Mouse (Mus musculus) stomach, embryonic 15.5 days (tissue): ENCODE data around the gene Chst11. TPM values are rescaled to one million over a fixed set of nuclear protein-coding genes. Genes with fewer than 3 reads are reported as not detected.

Experiments used
- ATAC-seq: fragments of 200-750 bp; cut with Nextera tagmentation; 2 replicates; pipeline ENCODE4 v1.8.0; 2017; ENCODE audit warnings: low read depth, moderate number of reproducible peaks, moderate TSS enrichment; ENCODE audit not compliant: insufficient read depth, low FRiP score
- H3K27ac ChIP-seq: fragments of 300-500 bp; sonication (generic); 2 replicates; pipeline ENCODE4 v1.5.1; 2015; ENCODE audit warnings: mild to moderate bottlenecking, inconsistent platforms
- H3K27me3 ChIP-seq: fragments of 300-500 bp; sonication (generic); replicated peaks from 2 replicates; pipeline ENCODE4 v1.6.1; 2015; ENCODE audit warnings: inconsistent platforms
- H3K36me3 ChIP-seq: fragments of 300-500 bp; sonication (generic); 2 replicates; pipeline ENCODE4 v1.6.1; 2015; ENCODE audit warnings: inconsistent platforms
- H3K4me1 ChIP-seq: fragments of 300-500 bp; sonication (generic); 2 replicates; pipeline ENCODE4 v1.6.1; 2015; ENCODE audit warnings: inconsistent platforms
- H3K4me2 ChIP-seq: fragments of 300-500 bp; sonication (generic); 2 replicates; pipeline ENCODE4 v1.6.1; 2015; ENCODE audit warnings: mild to moderate bottlenecking, inconsistent platforms
- H3K4me3 ChIP-seq: fragments of 300-500 bp; sonication (generic); replicated peaks from 2 replicates; pipeline ENCODE4 v1.5.1; 2015; ENCODE audit warnings: inconsistent platforms
- H3K9ac ChIP-seq: fragments of 300-500 bp; sonication (generic); 2 replicates; pipeline ENCODE4 v1.6.1; 2015; ENCODE audit warnings: inconsistent platforms
- H3K9me3 ChIP-seq: fragments of 300-500 bp; sonication (generic); 2 replicates; pipeline ENCODE4 v1.6.1; 2016; ENCODE audit warnings: inconsistent platforms
- WGBS: fragments of 180-500 bp; shearing (Covaris S2); methylation state at CpG from one replicate; pipeline ENCODE4 v1.1.7; 2015; 5-methylcytosine and 5-hydroxymethylcytosine counted together
- polyA plus RNA-seq: library from polyadenylated mRNA; unstranded; fragments of >200 nt; fragmentation: Nextera tagmentation; extraction: Ambion mirVana; gene quantifications from 2 replicates; pipeline ENCODE4 v1.2.1, GENCODE M21; 2015

Chst11 gene
- polyA plus RNA-seq: 1.2 and 1.4 TPM in 2 replicates

DNA sequence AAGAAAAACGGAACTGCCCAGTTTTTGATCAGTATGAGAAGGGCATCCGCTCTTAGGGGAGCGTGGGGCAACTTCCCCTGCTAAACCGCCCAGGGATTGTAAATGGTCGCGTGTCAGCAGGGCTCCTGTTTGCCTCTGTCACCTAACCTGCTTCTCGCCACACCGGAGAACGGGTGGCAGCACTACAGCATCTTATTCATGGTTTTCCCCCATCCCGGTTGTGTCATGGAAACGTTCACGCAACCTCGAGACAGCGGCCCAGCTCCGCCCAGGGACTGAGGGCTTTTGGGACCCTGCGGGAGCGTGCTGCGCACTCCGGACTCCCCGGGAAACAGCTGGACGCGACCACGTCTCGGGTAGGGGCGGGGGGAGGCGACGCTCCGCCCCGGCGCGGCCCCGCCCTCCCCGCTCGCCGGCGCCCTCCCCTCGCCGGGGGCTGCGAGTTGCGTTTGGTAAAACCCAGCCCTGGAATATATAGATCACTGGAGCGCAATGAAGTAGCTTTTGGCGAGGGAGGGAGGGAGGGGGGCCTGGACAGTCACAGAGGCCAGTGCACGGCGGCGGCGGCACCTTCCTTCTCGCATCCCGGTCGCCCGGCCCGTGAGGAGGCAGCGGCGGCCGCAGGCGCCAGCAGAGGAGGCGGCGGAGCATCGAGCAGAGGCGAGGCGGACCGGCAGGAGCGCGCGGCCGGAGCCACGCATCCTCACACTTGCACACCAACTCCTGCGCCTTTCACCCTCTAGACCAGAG is at the start of gene Chst11:
Gene Chst11, plus strand, starts transcription at position 549 of the 750 bp plus-strand sequence.
- H3K27ac ChIP-seq: peak within 1 kb of the TSS; percentile 77
- H3K4me3 ChIP-seq: peak within 1 kb of the TSS; percentile 75
- under 1% methylated on average over 55 of the region's 67 CpGs for WGBS
- H3K9me3 ChIP-seq: no peaks in the 10 kb centered on the region
- H3K4me1 ChIP-seq: peaks cover 34% of the 10 kb centered on the region
- H3K4me2 ChIP-seq: peak within 1 kb of the TSS; percentile 98
- no peaks in the 10 kb centered on the region for H3K36me3 ChIP-seq
- peak; percentile 85 for ATAC-seq
- H3K9ac ChIP-seq: peak within 1 kb of the TSS; percentile 57
- 0 out of 2 replicates have a peak, but pooled peaks cover 7% of the 10 kb centered on the region for H3K27me3 ChIP-seq

- Histone ChIP-seq H3K27me3 (no peaks in the 10 kb centered on the region), H3K9me3 (no peaks in the 10 kb centered on the region), H3K4me3 (no peak overlapping the region), H3K4me2 (no peak overlapping the region), H3K4me1 (no peaks in the 10 kb centered on the region), H3K27ac (no peak overlapping the region), H3K36me3 (no peaks in the 10 kb centered on the region), H3K9ac (no peak overlapping the region)
- WGBS: 82% methylated on average over 6 of the region's 6 CpGs
- ATAC-seq: no peak
Measured at GRCm38 (mm10) chr10:82935774-82936173, 49.5 kb upstream of the Chst11 start.

DNA sequence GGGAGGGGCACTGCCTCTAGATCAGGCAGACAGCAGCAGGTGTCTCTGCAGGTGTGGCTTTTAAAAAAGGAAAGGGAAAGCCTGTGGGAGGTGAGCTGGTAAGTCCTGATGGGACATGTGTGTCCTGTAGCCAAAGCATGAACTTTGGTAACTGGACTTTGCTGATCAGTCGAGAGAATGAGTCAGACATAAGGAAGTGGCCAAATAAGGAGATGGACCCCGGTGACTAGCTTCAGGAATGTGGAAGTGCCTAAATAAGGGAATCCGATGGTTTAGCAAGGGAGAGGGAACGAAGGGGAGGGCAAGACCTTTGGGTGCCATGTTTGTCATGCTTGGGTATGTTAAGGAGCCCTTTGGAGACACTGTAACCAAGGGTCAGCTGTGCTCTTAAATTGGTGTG is 31.9 kb upstream of the Chst11 start:
- H3K27ac ChIP-seq: no peak overlapping the region
- no peak overlapping the region for H3K4me3 ChIP-seq
- no peaks in the 10 kb centered on the region for H3K27me3 ChIP-seq
- H3K4me1 ChIP-seq: no peaks in the 10 kb centered on the region
- no peaks in the 10 kb centered on the region for H3K9me3 ChIP-seq
- H3K4me2 ChIP-seq: no peak overlapping the region
- no peak overlapping the region for H3K9ac ChIP-seq
- no peaks in the 10 kb centered on the region for H3K36me3 ChIP-seq
- no peak for ATAC-seq
- 75% methylated on average over 4 of the region's 4 CpGs for WGBS

DNA sequence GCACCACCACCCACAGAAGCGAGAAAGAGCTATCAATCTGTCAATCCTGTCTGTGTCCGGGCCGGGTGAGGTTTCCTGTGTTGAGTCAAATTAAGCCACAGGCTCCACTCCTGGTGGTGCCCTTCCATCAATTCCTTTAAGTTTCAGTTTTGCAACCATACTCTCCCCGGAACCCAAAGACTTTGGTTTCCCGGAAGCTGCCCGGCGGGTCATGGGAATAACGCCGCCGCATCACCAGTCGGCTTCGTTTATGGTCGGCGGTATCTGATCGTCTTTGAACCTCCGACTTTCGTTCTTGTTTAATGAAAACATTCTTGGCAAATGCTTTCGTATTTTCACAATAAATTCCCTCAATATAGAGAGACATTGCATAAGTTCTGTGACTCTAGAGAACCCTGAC is 30.2 kb upstream of the Chst11 start:
- Histone ChIP-seq H3K4me1 (no peaks in the 10 kb centered on the region), H3K27me3 (no peaks in the 10 kb centered on the region), H3K9ac (no peak overlapping the region), H3K4me3 (no peak overlapping the region), H3K36me3 (no peaks in the 10 kb centered on the region), H3K9me3 (no peaks in the 10 kb centered on the region), H3K27ac (no peak overlapping the region), H3K4me2 (no peak overlapping the region)
- 89% methylated on average over 18 of the region's 18 CpGs for WGBS
- ATAC-seq: peak; percentile 39; the same call in 1 of the 2 replicates

DNA sequence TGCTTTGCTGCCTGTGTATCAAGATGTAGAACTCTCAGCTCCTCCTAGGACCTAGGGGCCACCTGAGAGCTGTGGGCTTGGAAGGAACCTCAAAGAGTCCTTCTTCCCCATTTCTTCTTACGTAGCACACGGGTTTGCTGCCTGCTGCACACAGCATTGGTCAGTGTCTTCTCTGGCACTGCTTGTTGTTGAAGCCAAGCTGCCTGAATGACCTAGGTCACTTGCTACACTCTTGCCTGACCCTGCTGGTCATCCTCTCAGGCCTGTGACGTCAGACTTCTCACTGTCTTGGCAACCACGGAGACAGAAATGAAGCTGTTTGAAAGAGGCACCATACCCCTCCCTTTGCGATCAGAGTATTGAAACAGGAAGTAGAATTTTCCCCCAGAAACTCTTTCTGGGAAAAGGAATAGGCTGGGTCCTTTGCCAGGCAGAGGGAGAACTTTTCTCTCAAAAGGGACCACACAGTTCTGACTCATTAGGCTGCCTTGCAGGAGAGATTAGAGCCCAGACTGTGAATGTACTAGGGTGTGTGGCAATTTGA is 27.0 kb upstream of the Chst11 start:
- Histone ChIP-seq H3K9me3 (no peaks in the 10 kb centered on the region), H3K9ac (no peak overlapping the region), H3K36me3 (no peaks in the 10 kb centered on the region), H3K4me3 (no peak overlapping the region), H3K4me1 (no peaks in the 10 kb centered on the region), H3K27me3 (no peaks in the 10 kb centered on the region), H3K4me2 (no peak overlapping the region), H3K27ac (no peak overlapping the region)
- ATAC-seq: no peak
- 59% methylated on average over 5 of the region's 5 CpGs for WGBS

GRCm38 (mm10) chr10:82959316-82959715 is 26.0 kb upstream of the Chst11 start:
- H3K4me2 ChIP-seq: no peak overlapping the region
- H3K9me3 ChIP-seq: no peaks in the 10 kb centered on the region
- H3K9ac ChIP-seq: no peak overlapping the region
- H3K27me3 ChIP-seq: no peaks in the 10 kb centered on the region
- H3K4me1 ChIP-seq: no peaks in the 10 kb centered on the region
- no peaks in the 10 kb centered on the region for H3K36me3 ChIP-seq
- H3K4me3 ChIP-seq: no peak overlapping the region
- ATAC-seq: no peak
- H3K27ac ChIP-seq: no peak overlapping the region

- Histone ChIP-seq H3K9ac (no peak overlapping the region), H3K4me1 (no peaks in the 10 kb centered on the region), H3K27ac (no peak overlapping the region), H3K36me3 (no peaks in the 10 kb centered on the region), H3K4me2 (no peak overlapping the region), H3K27me3 (no peaks in the 10 kb centered on the region), H3K4me3 (no peak overlapping the region), H3K9me3 (no peaks in the 10 kb centered on the region)
- WGBS: 44% methylated on average over 7 of the region's 7 CpGs
- ATAC-seq: peak; percentile 79; the same call in 1 of the 2 replicates
Measured at GRCm38 (mm10) chr10:82961302-82961701, 24.0 kb upstream of the Chst11 start.

GRCm38 (mm10) chr10:82962018-82962417 is 23.3 kb upstream of the Chst11 start:
- Histone ChIP-seq H3K27ac (no peak overlapping the region), H3K4me2 (no peak overlapping the region), H3K27me3 (no peaks in the 10 kb centered on the region), H3K4me3 (no peak overlapping the region), H3K9me3 (no peaks in the 10 kb centered on the region), H3K9ac (no peak overlapping the region), H3K36me3 (no peaks in the 10 kb centered on the region), H3K4me1 (no peaks in the 10 kb centered on the region)
- ATAC-seq: no peak
- 82% methylated on average over 4 of the region's 4 CpGs for WGBS

DNA sequence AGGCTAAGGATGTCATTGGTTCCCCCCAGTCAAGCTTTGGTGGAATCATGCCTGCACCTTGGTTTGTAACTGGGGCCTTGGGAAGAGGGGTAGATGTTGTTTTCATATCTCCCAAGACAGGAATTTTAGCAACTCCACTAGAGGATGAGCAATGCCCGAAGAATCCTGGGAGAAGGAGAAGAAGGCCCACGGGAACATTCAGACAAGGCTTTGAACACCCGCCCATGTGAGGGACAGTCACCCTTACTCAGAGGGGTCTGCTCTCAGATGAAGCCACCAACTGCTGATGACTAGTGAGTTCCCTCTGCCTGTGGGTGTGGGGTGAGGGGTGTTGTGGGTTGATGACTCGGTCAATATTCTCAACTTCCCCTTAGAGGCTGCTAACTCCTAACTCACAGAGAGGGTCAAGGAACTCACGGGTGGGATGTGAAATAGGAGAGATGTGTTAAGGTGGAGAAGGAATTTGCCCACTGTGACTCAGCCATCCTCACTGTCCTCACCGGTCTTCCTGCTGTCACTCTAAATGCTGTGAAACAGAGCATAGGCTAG is 22.8 kb upstream of the Chst11 start:
- 74% methylated on average over 6 of the region's 6 CpGs for WGBS
- Histone ChIP-seq H3K9ac (no peak overlapping the region), H3K27ac (no peak overlapping the region), H3K9me3 (no peaks in the 10 kb centered on the region), H3K4me3 (no peak overlapping the region), H3K4me2 (no peak overlapping the region), H3K4me1 (no peaks in the 10 kb centered on the region), H3K36me3 (no peaks in the 10 kb centered on the region), H3K27me3 (no peaks in the 10 kb centered on the region)
- no peak for ATAC-seq

- no peak overlapping the region for H3K9ac ChIP-seq
- H3K27me3 ChIP-seq: no peaks in the 10 kb centered on the region
- no peaks in the 10 kb centered on the region for H3K4me1 ChIP-seq
- no peak overlapping the region for H3K4me3 ChIP-seq
- 68% methylated on average over 7 of the region's 7 CpGs for WGBS
- ATAC-seq: no peak
- no peak overlapping the region for H3K27ac ChIP-seq
- no peaks in the 10 kb centered on the region for H3K36me3 ChIP-seq
- no peaks in the 10 kb centered on the region for H3K9me3 ChIP-seq
- H3K4me2 ChIP-seq: no peak overlapping the region
Measured at GRCm38 (mm10) chr10:82964491-82964890, 20.8 kb upstream of the Chst11 start.

DNA sequence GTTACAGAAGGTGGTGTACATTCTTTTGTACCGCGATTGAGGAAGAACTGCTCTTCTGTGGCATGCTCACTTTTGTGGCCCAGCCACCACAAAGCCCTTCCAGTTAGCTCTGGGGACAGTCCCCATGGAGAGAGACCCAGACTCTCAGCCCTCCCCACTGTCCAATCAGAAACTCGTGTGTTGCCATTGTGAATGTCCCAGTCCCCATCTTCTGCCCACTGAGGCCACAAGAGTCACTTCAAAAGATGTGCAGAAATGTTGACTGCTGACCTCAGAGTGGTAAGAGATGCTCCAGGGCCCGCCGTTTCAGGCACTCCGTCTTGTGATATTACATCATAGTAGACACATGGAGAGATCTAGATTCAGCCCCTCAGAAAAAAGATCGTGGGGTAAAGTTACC is 18.6 kb upstream of the Chst11 start:
- no peaks in the 10 kb centered on the region for H3K27me3 ChIP-seq
- no peaks in the 10 kb centered on the region for H3K9me3 ChIP-seq
- no peak overlapping the region for H3K9ac ChIP-seq
- ATAC-seq: no peak
- no peak overlapping the region for H3K4me2 ChIP-seq
- no peaks in the 10 kb centered on the region for H3K36me3 ChIP-seq
- no peak overlapping the region for H3K4me3 ChIP-seq
- H3K4me1 ChIP-seq: no peaks in the 10 kb centered on the region
- 82% methylated on average over 7 of the region's 7 CpGs for WGBS
- H3K27ac ChIP-seq: no peak overlapping the region

DNA sequence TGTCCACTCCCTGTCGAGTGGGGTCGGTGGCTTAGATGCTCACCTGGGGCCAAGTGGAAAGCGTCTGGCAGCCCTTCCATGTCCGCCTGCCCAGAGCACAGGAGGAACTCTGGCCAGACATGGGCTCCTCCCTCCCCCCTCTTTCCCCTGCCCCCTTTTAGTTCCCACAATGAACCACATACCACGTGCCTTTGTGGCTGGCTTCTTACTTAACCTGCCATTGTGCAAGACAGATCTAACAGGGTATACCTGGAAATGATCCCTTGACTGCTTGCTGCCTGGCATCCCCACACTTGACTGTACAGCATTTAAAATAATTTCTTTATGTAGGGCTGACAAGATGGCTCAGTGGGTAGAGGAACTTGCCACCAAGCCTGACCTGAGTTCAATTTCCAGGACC is 15.7 kb upstream of the Chst11 start:
- WGBS: 57% methylated on average over 5 of the region's 5 CpGs
- Histone ChIP-seq H3K27ac (no peak overlapping the region), H3K27me3 (no peaks in the 10 kb centered on the region), H3K9me3 (no peaks in the 10 kb centered on the region), H3K4me2 (no peak overlapping the region), H3K36me3 (no peaks in the 10 kb centered on the region), H3K9ac (no peak overlapping the region), H3K4me3 (no peak overlapping the region), H3K4me1 (no peaks in the 10 kb centered on the region)
- ATAC-seq: no peak
